Mouse (Mus musculus) liver, embryonic 12.5 days (tissue): ENCODE measurements around the gene Rnf157. TPM values are rescaled to one million over a fixed set of nuclear protein-coding genes. Genes with fewer than 3 reads are reported as not detected.

Experiments used
- ATAC-seq: fragments of 200-750 bp; cut with Nextera tagmentation; 2 replicates; pipeline ENCODE4 v1.8.0; 2017; ENCODE audit warnings: moderate number of reproducible peaks, mild to moderate bottlenecking, moderate library complexity
- H3K27ac ChIP-seq: fragments of 300-500 bp; sonication (generic); 2 replicates; pipeline ENCODE4 v1.5.1; 2016; ENCODE audit warnings: mild to moderate bottlenecking
- H3K27me3 ChIP-seq: fragments of 300-500 bp; sonication (generic); replicated peaks from 2 replicates; pipeline ENCODE4 v1.6.1; 2016; ENCODE audit warnings: mild to moderate bottlenecking, moderate library complexity
- H3K36me3 ChIP-seq: fragments of 300-500 bp; sonication (generic); 2 replicates; pipeline ENCODE4 v1.6.1; 2016; ENCODE audit warnings: mild to moderate bottlenecking, moderate library complexity
- H3K4me1 ChIP-seq: fragments of 300-500 bp; sonication (generic); 2 replicates; pipeline ENCODE4 v1.6.1; 2016
- H3K4me2 ChIP-seq: fragments of 300-500 bp; sonication (generic); 2 replicates; pipeline ENCODE4 v1.6.1; 2016; ENCODE audit warnings: mild to moderate bottlenecking, moderate library complexity
- H3K4me3 ChIP-seq: fragments of 300-500 bp; sonication (generic); 2 replicates; pipeline ENCODE4 v1.5.1; 2016; ENCODE audit warnings: mild to moderate bottlenecking, moderate library complexity
- H3K9ac ChIP-seq: fragments of 300-500 bp; sonication (generic); 2 replicates; pipeline ENCODE4 v1.6.1; 2016; ENCODE audit warnings: mild to moderate bottlenecking, moderate library complexity
- H3K9me3 ChIP-seq: fragments of 300-500 bp; sonication (generic); replicated peaks from 2 replicates; pipeline ENCODE4 v1.6.1; 2016; ENCODE audit warnings: mild to moderate bottlenecking, moderate library complexity
- WGBS: fragments of 180-500 bp; shearing (Covaris S2); methylation state at CpG from one replicate; pipeline ENCODE4 v1.1.7; 2016; ENCODE audit not compliant: insufficient replicate concordance; 5-methylcytosine and 5-hydroxymethylcytosine counted together
- polyA plus RNA-seq: library from polyadenylated mRNA; unstranded; fragments of >200 nt; fragmentation: Nextera tagmentation; extraction: Ambion mirVana; gene quantifications from 2 replicates; pipeline ENCODE4 v1.2.1, GENCODE M21; 2016

Rnf157 gene
- polyA plus RNA-seq, 1 experiment from 2014 or later: 2.9 TPM

DNA sequence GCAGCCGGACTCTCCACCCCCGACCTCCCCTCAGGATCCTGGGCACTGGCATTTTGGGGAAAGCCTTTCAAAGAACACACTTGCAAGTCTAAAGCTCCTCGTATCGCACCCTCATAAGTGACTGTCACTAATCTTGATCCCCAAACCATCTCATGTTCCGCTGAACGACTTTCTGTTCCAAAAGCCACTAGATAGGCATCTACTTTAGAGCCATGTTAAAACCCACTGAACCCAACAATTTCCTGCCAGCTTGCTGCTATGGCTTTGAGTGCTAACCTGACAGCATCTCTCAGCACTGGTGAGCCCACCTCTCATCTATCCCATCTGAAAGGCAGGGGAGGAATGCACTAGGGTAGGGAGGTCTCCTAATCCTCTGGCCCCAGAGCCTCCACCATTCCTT, 75.3 kb downstream of the Rnf157 start:
- no peak overlapping the region for H3K9ac ChIP-seq
- H3K27ac ChIP-seq: no peak overlapping the region
- H3K27me3 ChIP-seq: peaks cover 64% of the 10 kb centered on the region
- 55% methylated on average over 6 of the region's 6 CpGs for WGBS
- H3K36me3 ChIP-seq: no peaks in the 10 kb centered on the region
- no peaks in the 10 kb centered on the region for H3K9me3 ChIP-seq
- H3K4me2 ChIP-seq: no peak overlapping the region
- ATAC-seq: no peak
- H3K4me3 ChIP-seq: no peak overlapping the region
- H3K4me1 ChIP-seq: peaks cover 32% of the 10 kb centered on the region

DNA sequence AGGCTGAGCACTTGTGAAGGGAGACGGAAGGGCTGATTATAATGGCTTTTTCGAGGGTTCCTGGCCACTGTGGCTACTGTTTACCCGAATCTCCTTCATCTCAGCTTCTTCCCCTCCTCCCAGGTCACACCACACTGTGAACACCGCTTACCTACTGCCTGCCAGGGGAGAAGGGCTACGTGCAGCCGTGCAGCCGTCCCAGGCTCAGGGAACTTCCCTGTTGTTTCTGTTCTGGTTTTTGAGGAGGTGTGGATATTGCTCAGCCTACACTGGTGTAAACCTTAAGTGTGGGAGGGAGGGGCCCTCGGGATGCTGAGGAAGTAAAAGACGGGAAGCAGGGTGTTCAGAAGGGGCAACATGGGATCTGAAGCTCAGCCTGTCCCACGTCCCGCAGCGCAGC, 75.8 kb downstream of the Rnf157 start:
- no peak overlapping the region for H3K4me3 ChIP-seq
- WGBS: 53% methylated on average over 12 of the region's 12 CpGs
- H3K9me3 ChIP-seq: no peaks in the 10 kb centered on the region
- H3K27me3 ChIP-seq: peaks cover 69% of the 10 kb centered on the region
- no peak overlapping the region for H3K4me2 ChIP-seq
- ATAC-seq: no peak
- H3K27ac ChIP-seq: no peak overlapping the region
- peaks cover 36% of the 10 kb centered on the region for H3K4me1 ChIP-seq
- no peaks in the 10 kb centered on the region for H3K36me3 ChIP-seq
- no peak overlapping the region for H3K9ac ChIP-seq

DNA sequence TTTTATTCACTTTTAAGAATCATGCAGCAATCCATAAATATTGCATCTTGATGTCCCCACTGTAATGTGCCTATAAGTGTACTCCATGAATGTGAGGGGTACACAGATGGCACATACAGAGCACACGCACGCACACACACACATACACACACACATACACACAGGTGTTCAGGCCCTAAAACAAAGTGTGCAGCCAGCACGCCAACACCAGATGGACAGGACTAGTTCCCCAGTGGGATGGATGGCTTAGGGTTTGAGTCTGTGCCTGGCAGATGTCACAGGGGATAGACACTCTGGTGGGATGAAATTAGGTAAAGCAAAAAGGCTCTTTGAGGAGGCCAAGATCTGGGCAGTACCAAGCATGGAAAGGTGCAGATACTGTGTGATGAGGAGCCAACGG, 76.4 kb downstream of the Rnf157 start:
- Histone ChIP-seq H3K9ac (no peak overlapping the region), H3K36me3 (no peaks in the 10 kb centered on the region), H3K4me3 (no peak overlapping the region), H3K27ac (no peak overlapping the region), H3K4me1 (peaks cover 38% of the 10 kb centered on the region), H3K4me2 (0 out of 2 replicates have a peak overlapping the region, but pooled peaks have one; percentile 98), H3K9me3 (no peaks in the 10 kb centered on the region), H3K27me3 (peaks cover 74% of the 10 kb centered on the region)
- ATAC-seq: no peak
- WGBS: 81% methylated on average over 4 of the region's 4 CpGs

DNA sequence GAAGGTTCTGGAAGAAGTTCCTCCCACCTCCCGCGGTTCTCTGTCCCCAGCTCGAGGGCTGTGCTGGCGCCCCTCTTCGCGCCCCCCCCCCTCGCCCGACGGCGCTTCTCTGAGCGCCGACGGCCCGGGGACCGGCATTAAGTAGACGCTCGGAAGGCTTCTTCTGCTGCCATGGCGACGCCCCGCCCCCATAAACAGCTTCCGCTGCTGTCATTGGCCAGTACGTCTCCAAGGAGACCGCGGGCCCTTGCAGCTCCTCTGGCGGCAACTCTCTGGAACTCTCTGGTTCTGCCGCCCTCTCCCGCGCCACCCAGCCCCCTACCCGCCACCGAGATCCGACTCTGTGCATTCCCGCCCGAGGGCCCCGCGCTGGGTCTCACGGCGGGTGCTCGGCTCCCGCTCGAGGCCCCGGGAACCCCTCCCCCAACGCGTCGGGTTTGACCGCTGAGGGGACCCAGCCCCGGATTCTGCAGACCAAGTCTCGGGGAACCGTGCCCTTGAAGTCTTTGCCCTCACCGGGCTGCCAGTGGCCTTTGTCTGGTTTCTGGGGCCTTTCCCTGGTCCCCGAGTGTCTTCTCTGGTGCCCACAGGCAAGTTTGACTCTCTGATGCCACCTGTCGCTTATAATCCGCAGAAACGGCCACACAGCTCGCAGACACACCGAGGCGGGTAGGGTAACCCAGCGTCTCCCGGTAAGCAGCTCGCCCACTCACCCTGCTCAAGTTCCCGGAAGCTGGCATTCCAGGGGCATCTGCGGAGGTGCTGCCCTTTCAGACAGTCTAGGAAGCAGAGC, 77.4 kb downstream of the Rnf157 start, which contains the start of gene Foxj1:
Gene Foxj1, minus strand, starts transcription at position 156 of the 793 bp plus-strand sequence.
- Histone ChIP-seq H3K9ac (peak within 1 kb of the TSS; percentile 69), H3K36me3 (no peaks in the 10 kb centered on the region), H3K4me2 (peak within 1 kb of the TSS; percentile 98), H3K27me3 (peaks cover 79% of the 10 kb centered on the region), H3K9me3 (no peaks in the 10 kb centered on the region), H3K4me1 (peaks cover 38% of the 10 kb centered on the region), H3K4me3 (peak within 1 kb of the TSS; percentile 67), H3K27ac (no peak within 1 kb of the TSS)
- ATAC-seq: peak; percentile 75
- under 1% methylated on average over 60 of the region's 61 CpGs for WGBS

DNA sequence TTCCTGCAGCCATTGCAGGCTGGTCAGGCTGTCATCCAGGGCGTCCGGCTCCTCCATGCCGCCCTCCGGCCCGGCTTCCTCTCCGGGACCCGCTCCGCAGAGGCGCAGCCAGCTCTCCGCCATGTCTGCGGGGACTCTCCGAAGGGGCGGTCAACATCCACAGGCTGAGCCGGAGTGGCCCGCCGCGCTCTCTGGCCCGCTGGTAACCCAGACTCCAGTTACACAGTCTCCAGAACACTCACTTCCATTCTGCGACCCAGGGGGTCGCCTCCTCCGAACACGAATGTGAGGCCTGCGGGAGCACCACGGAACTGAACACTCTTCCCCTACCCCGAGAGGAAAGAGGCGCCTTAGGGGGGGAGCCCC, 78.4 kb downstream of the Rnf157 start:
- 5% methylated on average over 26 of the region's 26 CpGs for WGBS
- peak overlapping the region; percentile 67 for H3K4me3 ChIP-seq
- H3K4me1 ChIP-seq: peaks cover 38% of the 10 kb centered on the region
- peaks cover 79% of the 10 kb centered on the region for H3K27me3 ChIP-seq
- H3K9ac ChIP-seq: no peak overlapping the region
- no peak for ATAC-seq
- H3K27ac ChIP-seq: no peak overlapping the region
- no peaks in the 10 kb centered on the region for H3K36me3 ChIP-seq
- no peaks in the 10 kb centered on the region for H3K9me3 ChIP-seq
- H3K4me2 ChIP-seq: peak overlapping the region; percentile 98

- peaks cover 77% of the 10 kb centered on the region for H3K27me3 ChIP-seq
- peaks cover 38% of the 10 kb centered on the region for H3K4me1 ChIP-seq
- H3K4me3 ChIP-seq: peak overlapping the region; percentile 67
- no peak overlapping the region for H3K9ac ChIP-seq
- WGBS: 29% methylated on average over 31 of the region's 31 CpGs
- H3K27ac ChIP-seq: peak overlapping the region; percentile 65; the same call in 1 of the 2 replicates
- ATAC-seq: no peak
- no peaks in the 10 kb centered on the region for H3K9me3 ChIP-seq
- peak overlapping the region; percentile 98 for H3K4me2 ChIP-seq
- no peaks in the 10 kb centered on the region for H3K36me3 ChIP-seq
Measured at GRCm38 (mm10) chr11:116333526-116334416, 79.1 kb downstream of the Rnf157 start.

GRCm38 (mm10) chr11:116332983-116333270, 79.9 kb downstream of the Rnf157 start:
- peaks cover 69% of the 10 kb centered on the region for H3K27me3 ChIP-seq
- no peak overlapping the region for H3K4me3 ChIP-seq
- peaks cover 38% of the 10 kb centered on the region for H3K4me1 ChIP-seq
- ATAC-seq: no peak; the same call in 1 of the 2 replicates
- no peaks in the 10 kb centered on the region for H3K36me3 ChIP-seq
- peak overlapping the region; percentile 98 for H3K4me2 ChIP-seq
- H3K9ac ChIP-seq: no peak overlapping the region
- H3K27ac ChIP-seq: peak overlapping the region; percentile 65
- 58% methylated on average over 3 of the region's 3 CpGs for WGBS
- H3K9me3 ChIP-seq: no peaks in the 10 kb centered on the region

DNA sequence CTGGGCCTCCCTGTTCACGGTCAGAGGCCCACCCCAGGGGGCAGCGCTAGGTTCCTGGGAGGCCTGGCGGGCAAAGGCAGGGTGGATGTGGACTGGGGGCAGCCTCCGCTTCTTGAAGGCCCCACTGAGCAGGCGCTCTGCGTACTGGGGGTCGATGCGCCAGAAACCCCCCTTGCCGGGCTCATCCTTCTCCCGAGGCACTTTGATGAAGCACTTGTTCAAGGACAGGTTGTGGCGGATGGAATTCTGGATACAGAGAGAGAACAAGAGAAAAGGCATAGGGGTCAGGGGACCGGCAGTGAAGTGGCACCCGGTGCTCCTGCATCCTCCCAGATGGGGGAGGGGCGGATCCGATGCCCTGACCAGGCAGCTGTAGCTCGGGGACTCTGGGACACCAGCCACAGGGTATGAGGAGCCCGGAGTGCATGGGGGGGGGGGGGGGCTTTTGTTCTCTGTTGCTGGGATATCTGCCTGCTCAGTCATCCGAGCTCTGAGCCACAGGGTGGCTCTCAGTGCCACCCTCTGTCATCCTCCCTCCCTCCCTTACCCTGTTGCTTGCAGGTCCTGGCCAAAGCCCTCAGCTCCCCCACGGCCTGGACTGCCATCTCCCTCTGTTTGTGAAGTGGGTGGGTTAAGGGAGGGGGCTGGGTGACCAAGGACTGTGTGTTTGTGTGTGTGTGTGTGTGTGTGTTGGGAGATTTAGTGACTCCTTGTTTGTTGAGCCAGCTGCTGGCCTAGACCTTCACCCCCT, 80.4 kb downstream of the Rnf157 start:
- peak overlapping the region; percentile 98 for H3K4me2 ChIP-seq
- no peak overlapping the region for H3K9ac ChIP-seq
- H3K4me1 ChIP-seq: peaks cover 38% of the 10 kb centered on the region
- H3K9me3 ChIP-seq: no peaks in the 10 kb centered on the region
- H3K4me3 ChIP-seq: no peak overlapping the region
- H3K27ac ChIP-seq: 0 out of 2 replicates have a peak overlapping the region, but pooled peaks have one; percentile 33
- H3K36me3 ChIP-seq: no peaks in the 10 kb centered on the region
- H3K27me3 ChIP-seq: peaks cover 64% of the 10 kb centered on the region
- 51% methylated on average over 19 of the region's 19 CpGs for WGBS
- no peak; the same call in 1 of the 2 replicates for ATAC-seq

GRCm38 (mm10) chr11:116330211-116330518, 82.7 kb downstream of the Rnf157 start:
- peaks cover 41% of the 10 kb centered on the region for H3K27me3 ChIP-seq
- no peak overlapping the region for H3K27ac ChIP-seq
- H3K4me1 ChIP-seq: peaks cover 26% of the 10 kb centered on the region
- H3K9me3 ChIP-seq: no peaks in the 10 kb centered on the region
- H3K36me3 ChIP-seq: no peaks in the 10 kb centered on the region
- H3K9ac ChIP-seq: no peak overlapping the region
- 61% methylated on average over 7 of the region's 7 CpGs for WGBS
- no peak for ATAC-seq
- H3K4me3 ChIP-seq: no peak overlapping the region
- H3K4me2 ChIP-seq: no peak overlapping the region

GRCm38 (mm10) chr11:116329314-116330210, 83.3 kb downstream of the Rnf157 start:
- no peak overlapping the region for H3K4me2 ChIP-seq
- H3K4me3 ChIP-seq: no peak overlapping the region
- H3K36me3 ChIP-seq: no peaks in the 10 kb centered on the region
- no peak overlapping the region for H3K9ac ChIP-seq
- no peak for ATAC-seq
- H3K27me3 ChIP-seq: peaks cover 35% of the 10 kb centered on the region
- H3K9me3 ChIP-seq: no peaks in the 10 kb centered on the region
- 62% methylated on average over 18 of the region's 18 CpGs for WGBS
- H3K27ac ChIP-seq: no peak overlapping the region
- peaks cover 21% of the 10 kb centered on the region for H3K4me1 ChIP-seq

DNA sequence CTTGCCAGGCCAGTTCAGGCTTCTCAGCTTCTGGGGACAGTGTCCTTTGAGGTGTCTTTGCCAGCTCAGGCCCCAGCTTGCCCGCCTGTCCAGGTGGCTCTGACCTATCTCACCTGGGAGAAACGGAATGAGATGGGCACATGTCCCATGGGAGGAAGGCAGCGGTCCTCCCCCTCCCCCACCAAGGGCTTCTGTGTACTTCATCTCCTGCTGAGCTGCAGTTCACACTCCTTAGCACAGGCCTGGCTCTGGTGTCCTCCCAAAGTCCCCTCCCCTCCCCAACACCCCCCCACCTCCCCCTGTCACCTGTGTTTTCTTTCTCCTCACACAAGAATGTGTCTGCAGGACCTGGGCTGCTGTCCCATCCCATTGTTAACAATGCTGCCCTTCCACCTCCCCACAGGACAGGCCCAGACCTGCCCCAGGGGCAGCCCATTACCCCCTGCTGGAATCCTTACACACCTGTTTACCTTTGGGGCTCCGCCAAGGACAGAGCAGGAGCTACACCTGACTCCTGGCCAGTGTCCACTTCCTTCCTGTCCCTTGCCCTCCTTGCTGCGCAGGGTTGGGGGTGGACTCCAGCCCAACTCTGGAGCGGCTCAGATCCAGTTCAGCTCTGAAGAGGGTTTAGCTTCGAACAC, 85.7 kb downstream of the Rnf157 start:
- H3K27me3 ChIP-seq: peaks cover 10% of the 10 kb centered on the region
- no peak overlapping the region for H3K4me2 ChIP-seq
- H3K4me1 ChIP-seq: peaks cover 6% of the 10 kb centered on the region
- H3K4me3 ChIP-seq: no peak overlapping the region
- H3K36me3 ChIP-seq: no peaks in the 10 kb centered on the region
- H3K9me3 ChIP-seq: no peaks in the 10 kb centered on the region
- WGBS: 62% methylated on average over 7 of the region's 7 CpGs
- ATAC-seq: no peak
- H3K27ac ChIP-seq: no peak overlapping the region
- no peak overlapping the region for H3K9ac ChIP-seq
